Comparison of ENCODE assay signal across 20 mouse cellular contexts in genomic region chrX:151130493-151130892, GRCm38 (mm10). TPM values are rescaled to one million over a fixed set of nuclear protein-coding genes. Genes with fewer than 3 reads are reported as not detected.
DNase-seq lines count a peak whose midpoint lies in the region; ATAC-seq and TF ChIP-seq lines count a peak whose summit lies in the region.
"Had no signal": no experiment of that assay in that cellular context is flagged by ENCODE, and none has a peak within 500 bp of the region (broad histone marks: within the 10 kb centered on the region; RNA-seq: fewer than 3 reads in every experiment).

No protein-coding gene starts in this region.

- 71% methylated on average over 3 of the region's 3 CpGs for WGBS in lung, embryonic 14.5 days

- H3K36me3 ChIP-seq in lung, embryonic 14.5 days (ENCODE audit: insufficient read depth) = no peaks in the 10 kb centered on the region
- H3K36me3 ChIP-seq in MEL (ENCODE audit: control insufficient read depth in 1 of 2, insufficient read depth in 2 of 2, low read length in 2 of 2) = no peaks in the 10 kb centered on the region
- no peaks in the 10 kb centered on the region for H3K36me3 ChIP-seq in splenic B cell, adult 2 months (ENCODE audit: control insufficient read depth, insufficient read depth, low read length, poor library complexity, severe bottlenecking)
- H3K36me3 ChIP-seq: heart, embryonic 13.5 days; liver, embryonic 12.5 days; midbrain, embryonic 10.5 days had no signal

- DNase-seq in gastrocnemius, adult 2 months = no peak
- no peak for DNase-seq in gastrocnemius, postnatal 36 days
- no peak for DNase-seq in lung, embryonic 14.5 days
- DNase-seq in lung, postnatal 25 days (ENCODE audit: low spot score) = no peak
- DNase-seq in MEL (ENCODE audit: low read depth, low spot score) = peak; percentile 7
- peak; percentile 0 for DNase-seq in splenic B cell, adult 2 months (ENCODE audit: low read depth, low spot score)
- DNase-seq in gastrocnemius, postnatal 14 days = no peak
- no peak for DNase-seq in adrenal gland, adult 18-20 months (ENCODE audit: low spot score in 2 of 2)
- DNase-seq: adrenal gland, adult 8-10 months; cerebellum, adult 2 months; gastrocnemius, postnatal 25 days; heart, postnatal 4 days; kidney, postnatal 14 days; layer of hippocampus, adult 9-11 months; lung, postnatal 14 days; right cerebral cortex, postnatal 25 days had no signal

- no peak for TF ChIP-seq EP300 in MEL (IDR thresholded peaks at IDR 0.05; ENCODE audit: low read depth in 1 of 2, low read length in 2 of 2)

- H3K4me2 ChIP-seq in lung, embryonic 14.5 days = no peak overlapping the region
- H3K4me2 ChIP-seq: heart, embryonic 13.5 days; liver, embryonic 12.5 days had no signal

- H3K27ac ChIP-seq in gastrocnemius, adult 2 months = no peak overlapping the region
- H3K27ac ChIP-seq in lung, embryonic 14.5 days (ENCODE audit: low read depth) = no peak overlapping the region
- H3K27ac ChIP-seq in MEL (ENCODE audit: control insufficient read depth, low read depth, low read length) = no peak overlapping the region
- H3K27ac ChIP-seq: heart, embryonic 13.5 days; liver, embryonic 12.5 days; midbrain, embryonic 10.5 days had no signal

- H3K9ac ChIP-seq in lung, embryonic 14.5 days = no peak overlapping the region
- H3K9ac ChIP-seq in MEL (ENCODE audit: control insufficient read depth, low read depth, low read length, poor library complexity, severe bottlenecking) = no peak overlapping the region
- H3K9ac ChIP-seq: heart, embryonic 13.5 days; liver, embryonic 12.5 days had no signal

- ATAC-seq in lung, embryonic 14.5 days (ENCODE audit: insufficient read depth) = no peak
- ATAC-seq: intestine, embryonic 16.5 days; liver, embryonic 12.5 days had no signal

- H3K79me2 ChIP-seq in MEL (ENCODE audit: control insufficient read depth, insufficient read depth, low read length, poor library complexity) = no peaks in the 10 kb centered on the region

- TF ChIP-seq CTCF in gastrocnemius, adult 2 months (IDR thresholded peaks at IDR 0.05) = peak; percentile 16; the same call in 1 of the 2 replicates
- peak; percentile 37 for TF ChIP-seq CTCF in lung, embryonic 14.5 days (IDR thresholded peaks at IDR 0.05; ENCODE audit: low read depth)
- peak in 2 of 3 experiments; percentile 30 to 40; a peak in 4 of 6 replicates for TF ChIP-seq CTCF in MEL (IDR thresholded peaks at IDR 0.05 in 2 of 3, conservative IDR thresholded peaks at IDR 0.05 in 1 of 3; ENCODE audit: control insufficient read depth in 1 of 3, insufficient read depth in 1 of 3, low read depth in 2 of 3, low read length in 3 of 3, poor library complexity in 1 of 3, severe bottlenecking in 1 of 3)

- peak; percentile 32 for TF ChIP-seq RAD21 in MEL (IDR thresholded peaks at IDR 0.05; ENCODE audit: low read depth, low read length)

- TF ChIP-seq POLR2A in MEL (IDR thresholded peaks at IDR 0.05; ENCODE audit: control insufficient read depth in 1 of 2, insufficient read depth in 1 of 2, low read depth in 1 of 2, low read length in 2 of 2, poor library complexity in 1 of 2) = no peak

- H3K4me1 ChIP-seq in lung, embryonic 14.5 days (ENCODE audit: insufficient read depth) = no peaks in the 10 kb centered on the region
- no peaks in the 10 kb centered on the region for H3K4me1 ChIP-seq in MEL (ENCODE audit: control insufficient read depth in 1 of 2, insufficient read depth in 2 of 2, low read length in 2 of 2)
- H3K4me1 ChIP-seq: heart, embryonic 13.5 days; liver, embryonic 12.5 days; midbrain, embryonic 10.5 days had no signal

- no peaks in the 10 kb centered on the region for H3K27me3 ChIP-seq in lung, embryonic 14.5 days (ENCODE audit: insufficient read depth, low read length)
- no peaks in the 10 kb centered on the region; a peak in 1 of 4 replicates for H3K27me3 ChIP-seq in MEL (ENCODE audit: control insufficient read depth in 1 of 2, insufficient read depth in 2 of 2, low read length in 2 of 2)
- no peaks in the 10 kb centered on the region for H3K27me3 ChIP-seq in splenic B cell, adult 2 months (ENCODE audit: control insufficient read depth, insufficient read depth, low read length, poor library complexity, severe bottlenecking)
- H3K27me3 ChIP-seq: heart, embryonic 13.5 days had no signal

- intact Hi-C loops in gastrocnemius, adult 2 months (cut with DNase I) = loop anchor here (10.0 kb wide), 2 partner anchors 214 to 394 kb away; partner anchors contain the start of genes Fam120c and Phf8
- intact Hi-C loops in gastrocnemius, postnatal 36 days (cut with DNase I) = no loop called here
- intact Hi-C loops in gastrocnemius, postnatal 14 days (cut with DNase I; ENCODE audit: low total_unique reads) = no loop called here

- no peaks in the 10 kb centered on the region for H3K9me3 ChIP-seq in lung, embryonic 14.5 days (ENCODE audit: low read depth, low read length)
- H3K9me3 ChIP-seq in MEL (replicated peaks; ENCODE audit: insufficient read depth, low read length) = no peaks in the 10 kb centered on the region
- H3K9me3 ChIP-seq: heart, embryonic 13.5 days; liver, embryonic 12.5 days; midbrain, embryonic 10.5 days had no signal

- H3K4me3 ChIP-seq in gastrocnemius, adult 2 months = no peak overlapping the region
- H3K4me3 ChIP-seq in lung, embryonic 14.5 days (ENCODE audit: low read depth, low read length) = no peak overlapping the region
- H3K4me3 ChIP-seq in MEL (ENCODE audit: control insufficient read depth in 1 of 2, insufficient read depth in 1 of 2, low read depth in 2 of 2, low read length in 2 of 2) = no peak overlapping the region
- H3K4me3 ChIP-seq: heart, embryonic 13.5 days; liver, embryonic 12.5 days; midbrain, embryonic 10.5 days had no signal

TF ChIP-seq in MEL, 35 proteins besides CTCF, POLR2A, EP300 and RAD21:
- TF ChIP-seq SMC3 (IDR thresholded peaks at IDR 0.05; ENCODE audit: low read depth, low read length) (peak; percentile 28; the same call in 1 of the 2 replicates), TCF12 (IDR thresholded peaks at IDR 0.05; ENCODE audit: low read depth, low read length) (no peak), NELFE (IDR thresholded peaks at IDR 0.05; ENCODE audit: low read depth, low read length) (no peak)

RNA-seq across cellular contexts. Expression of gene Tsr2, which starts 34.1 kb away (rescaled TPM):
- total RNA-seq in gastrocnemius, adult 2 months (2021) = 1 to 10 TPM; 7.6 to 9.0 TPM
- total RNA-seq in gastrocnemius, postnatal 36 days (2021) = 1 to 10 TPM; 5.6 to 6.4 TPM
- 38.0 TPM in 2 replicates for polyA plus RNA-seq in lung, embryonic 14.5 days (2014; fragmentation: Nextera tagmentation; extraction: Ambion mirVana)
- total RNA-seq in MEL (2012; rRNA removed) = 56.2 and 61.9 TPM in 2 replicates
- 100 to 1,000 TPM; 106 to 143 TPM for polyA plus RNA-seq in MEL (2012; ENCODE audit: insufficient read depth in 1 of 2, insufficient read length in 2 of 2, low read depth in 1 of 2, low replicate concordance in 2 of 2, missing spikeins in 1 of 2)
- total RNA-seq in gastrocnemius, postnatal 14 days (2021) = 1 to 10 TPM; 8.7 to 9.7 TPM
- 10 to 100 TPM; 42.9 to 49.3 TPM for total RNA-seq in adrenal gland, adult 18-20 months (2021)

Comparison
In these comparisons a context has a peak if more than half of its experiments do, and no peak if none do; other contexts are left out.
1. DNase-seq: peak in MEL (single experiment) and splenic B cell, adult 2 months (single experiment); none in gastrocnemius, adult 2 months (single experiment), gastrocnemius, postnatal 36 days (0 of 2), lung, embryonic 14.5 days (single experiment), lung, postnatal 25 days (single experiment), gastrocnemius, postnatal 14 days (single experiment) and adrenal gland, adult 18-20 months (0 of 2).
2. Peak in every context shown above with its lines, with median percentiles within 50 percentile points of each other: CTCF ChIP-seq.